Mouse (Mus musculus): ENCODE measurements around the gene Bptf.
"Not testable (repeated sequence)": the region's sequence is repeated elsewhere in the genome, so short reads cannot be mapped to it uniquely, and the experiment has no call there.

Bptf gene

DNA sequence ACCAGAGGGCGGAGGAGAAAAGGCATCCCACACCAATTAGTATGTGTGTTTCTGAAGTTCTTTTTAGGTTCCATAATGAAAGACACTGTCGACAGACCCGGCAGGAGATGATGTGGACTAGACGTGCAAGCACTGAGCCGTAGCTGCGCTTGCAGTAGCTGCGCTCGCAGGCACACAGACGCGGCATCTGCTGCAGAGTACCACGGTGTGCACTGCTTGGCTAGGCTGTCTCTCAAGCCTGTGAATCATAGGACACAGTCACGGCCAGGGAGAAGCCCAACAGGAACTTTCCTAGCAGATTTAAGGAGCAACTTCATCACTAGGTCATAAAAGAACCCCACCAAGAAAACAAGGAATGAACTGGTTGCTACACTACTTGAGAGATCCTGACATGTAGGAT is 14.1 kb downstream of the Bptf start:
- in situ Hi-C loops (cut with MboI, MseI), result no loop called here

DNA sequence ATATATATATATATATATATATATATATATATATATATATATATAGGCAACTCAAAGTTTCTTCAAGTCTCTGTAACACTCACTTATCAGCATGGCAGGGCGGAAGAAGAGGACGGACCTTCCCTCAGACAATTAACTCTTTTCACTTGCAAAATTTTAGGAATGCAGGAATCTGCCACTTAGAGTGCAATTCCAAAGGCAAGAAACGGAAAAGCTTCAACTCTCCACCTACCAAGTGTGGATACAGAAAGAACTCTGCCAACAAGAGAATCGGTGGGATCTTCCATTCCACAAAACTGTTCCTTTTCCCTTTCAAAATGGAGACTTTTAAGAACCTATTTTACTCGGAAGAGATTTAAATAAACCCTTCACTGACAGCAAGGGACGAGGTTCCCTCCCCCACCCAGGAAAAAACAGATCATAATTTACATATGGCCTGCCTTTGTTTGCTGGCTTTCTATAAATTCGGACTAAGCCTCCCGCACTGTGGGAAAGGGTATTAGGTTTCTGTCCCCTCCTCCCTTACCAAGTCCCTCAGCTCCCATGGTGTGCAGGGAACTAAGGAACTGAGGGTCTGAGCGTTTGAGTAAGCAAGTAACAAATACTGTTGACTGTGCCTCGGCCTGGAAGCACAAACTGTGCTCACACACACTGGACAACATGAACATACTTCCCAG is 17.9 kb downstream of the Bptf start:
- in situ Hi-C loops (cut with MboI, MseI), result no loop called here

DNA sequence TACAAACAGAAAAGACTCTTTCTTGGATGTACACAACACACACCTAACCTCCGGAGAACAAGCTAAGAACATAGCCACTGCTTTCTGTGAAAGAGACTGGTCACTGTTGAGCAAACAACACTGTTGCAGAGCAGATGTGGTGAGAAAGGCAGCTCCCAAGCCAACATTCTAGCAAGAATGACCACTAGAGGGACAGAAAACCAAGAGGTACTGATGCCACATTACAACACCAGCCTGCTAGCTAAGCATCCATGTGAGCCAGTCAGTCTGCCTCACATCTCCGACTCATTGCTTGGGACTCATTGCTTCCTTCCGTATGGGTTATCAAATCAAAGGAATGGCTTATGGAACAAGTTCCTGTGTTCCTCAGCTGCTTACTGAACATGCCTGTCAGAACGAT is 18.8 kb downstream of the Bptf start:
- in situ Hi-C loops (cut with MboI, MseI), result no loop called here

DNA sequence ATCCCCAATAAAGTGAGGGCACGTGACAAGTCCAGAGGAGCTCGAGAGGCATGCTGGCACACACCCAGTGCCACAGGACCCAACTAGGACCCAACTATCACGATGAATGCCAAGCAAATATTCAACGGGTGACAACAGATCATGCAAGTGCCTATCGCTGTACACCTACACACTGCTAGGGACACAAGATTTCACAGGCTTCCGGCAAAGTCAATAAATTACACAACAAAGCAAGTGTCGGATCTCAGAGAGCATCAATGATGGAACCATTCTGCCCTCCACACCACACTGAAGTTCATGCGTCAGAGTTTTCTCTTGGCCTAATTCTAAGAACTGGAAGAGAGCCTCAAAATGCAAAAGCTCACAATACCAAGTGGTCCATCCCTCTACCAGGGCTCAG is 22.3 kb downstream of the Bptf start:
- in situ Hi-C loops (cut with MboI, MseI), result no loop called here

DNA sequence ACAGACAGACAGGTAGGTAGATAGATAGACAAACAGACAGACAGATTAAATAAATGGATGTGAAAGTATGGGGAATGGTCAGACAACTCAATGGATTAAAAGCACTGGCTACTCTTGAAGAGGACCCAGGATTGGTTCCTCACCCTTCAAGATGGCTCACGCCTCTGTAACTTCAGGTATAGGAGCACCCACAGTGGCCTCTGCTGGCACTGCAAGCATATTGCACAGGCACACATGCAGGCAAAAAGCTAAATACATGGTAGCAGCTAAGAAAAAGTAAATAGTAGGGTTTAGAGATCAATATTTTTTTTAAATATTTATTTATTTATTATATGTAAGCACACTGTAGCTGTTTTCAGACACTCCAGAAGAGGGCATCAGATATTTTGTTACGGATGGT is 23.0 kb downstream of the Bptf start:
- in situ Hi-C loops (cut with MboI, MseI), result no loop called here

DNA sequence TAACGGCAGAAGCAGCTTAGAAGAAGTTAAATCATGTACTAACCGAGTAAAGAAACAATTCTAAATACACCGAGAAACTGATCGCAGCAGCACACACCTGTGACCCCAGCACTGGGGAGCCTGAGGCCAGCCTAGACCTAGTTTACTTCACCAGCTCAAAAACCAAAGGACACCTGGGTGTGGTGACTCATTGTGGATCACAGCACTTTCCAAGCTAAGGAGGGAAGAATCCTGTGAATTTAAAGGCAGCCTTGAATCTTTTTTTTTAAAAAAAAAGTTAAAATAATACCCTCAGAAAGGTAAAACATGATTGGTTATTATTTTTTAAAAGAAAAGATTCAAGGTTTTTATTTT is 24.2 kb downstream of the Bptf start:
- in situ Hi-C loops (cut with MboI, MseI), result no loop called here

DNA sequence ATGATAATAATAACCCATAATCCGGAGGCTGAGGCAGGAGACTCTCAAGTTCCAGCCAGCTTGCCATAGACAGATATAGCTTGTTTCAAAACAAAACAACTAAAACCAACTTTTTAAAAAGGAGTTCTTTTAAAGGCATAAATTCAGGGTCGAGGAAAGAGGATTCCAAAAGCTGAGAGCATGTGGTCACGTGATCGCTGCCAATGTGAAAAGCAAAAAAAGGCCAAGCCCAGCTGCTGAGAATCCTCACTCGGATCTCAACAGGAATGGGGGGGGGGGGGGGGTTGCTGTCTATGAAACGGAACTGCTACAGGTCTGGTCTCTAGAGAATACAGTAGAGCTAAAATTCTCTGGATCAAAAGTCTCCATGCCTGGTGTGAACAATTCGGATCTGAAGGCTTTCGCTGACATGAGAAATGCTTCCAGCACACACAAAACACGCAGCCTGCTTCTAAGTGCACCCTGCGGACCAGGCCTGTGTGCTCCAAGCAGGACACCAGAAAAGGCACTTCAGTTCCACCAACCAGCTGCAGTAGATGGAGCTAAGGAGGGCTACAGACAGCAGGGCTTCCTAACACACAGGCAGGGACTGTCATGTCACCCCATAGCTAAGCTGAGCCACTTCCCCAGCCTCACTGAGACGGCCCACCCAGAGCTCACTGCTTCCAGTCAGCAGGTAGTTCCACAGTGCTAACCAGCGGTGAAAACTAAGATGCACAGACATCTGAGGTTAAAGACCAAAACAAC is 24.8 kb downstream of the Bptf start:
- in situ Hi-C loops (cut with MboI, MseI), result no loop called here

DNA sequence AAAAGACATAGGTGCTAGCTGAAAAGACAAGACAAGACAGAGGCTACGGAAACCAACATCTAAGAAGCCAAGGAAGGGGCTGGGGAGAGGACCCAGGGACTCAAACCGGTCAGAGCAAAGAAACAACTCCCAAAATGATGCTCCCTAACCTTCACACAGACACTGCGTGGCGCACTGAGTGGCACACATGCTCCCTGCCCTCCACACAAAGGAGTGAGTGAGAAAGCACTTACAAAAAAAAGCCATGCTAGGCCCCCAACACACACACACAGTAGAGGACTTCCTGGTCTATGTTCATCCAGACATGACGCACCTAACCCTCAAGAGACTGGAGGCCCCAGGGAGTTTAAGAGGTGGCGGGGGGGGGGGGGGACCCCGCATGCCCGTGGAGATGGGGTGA is 25.5 kb downstream of the Bptf start:
- in situ Hi-C loops (cut with MboI, MseI), result no loop called here

DNA sequence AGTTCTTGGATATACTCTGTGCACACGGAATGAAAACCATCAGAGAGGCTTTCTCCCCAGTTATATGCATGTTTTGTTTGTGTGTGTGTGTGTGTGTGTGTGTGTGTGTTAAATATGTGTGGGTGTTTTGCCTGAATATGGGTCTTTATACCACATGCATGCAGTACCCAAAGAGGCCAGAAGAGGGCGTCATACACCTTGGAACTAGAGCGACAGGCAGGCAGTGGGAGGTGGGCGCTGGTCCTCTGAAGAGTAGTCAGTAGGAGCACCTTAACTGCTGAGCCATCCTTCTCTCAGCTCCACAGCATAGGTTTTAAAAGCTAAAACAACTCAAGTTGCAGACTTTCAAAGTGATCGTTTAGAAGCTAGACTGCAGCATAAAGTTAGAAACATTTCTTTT is 26.7 kb downstream of the Bptf start:
- in situ Hi-C loops (cut with MboI, MseI), result no loop called here

DNA sequence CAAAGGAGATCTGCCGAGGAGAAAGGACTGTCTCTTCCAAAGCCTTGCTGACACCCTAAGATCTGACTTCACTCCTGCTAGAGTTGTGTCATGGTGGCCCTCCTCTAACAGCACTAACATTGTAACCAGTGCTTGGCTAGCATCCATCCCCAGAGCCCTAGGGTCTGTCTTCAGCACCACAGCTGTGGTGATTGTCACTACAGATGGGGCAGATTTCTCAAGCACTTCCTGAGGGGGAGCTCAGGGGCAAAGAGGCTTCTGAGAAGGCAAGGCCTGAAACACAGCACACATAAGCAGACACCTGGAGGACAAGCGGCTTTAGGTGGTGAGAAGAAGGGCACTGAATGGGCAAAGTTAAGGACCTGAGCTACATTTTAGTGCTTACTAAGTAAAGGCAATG is 28.2 kb downstream of the Bptf start:
- in situ Hi-C loops (cut with MboI, MseI), result no loop called here

DNA sequence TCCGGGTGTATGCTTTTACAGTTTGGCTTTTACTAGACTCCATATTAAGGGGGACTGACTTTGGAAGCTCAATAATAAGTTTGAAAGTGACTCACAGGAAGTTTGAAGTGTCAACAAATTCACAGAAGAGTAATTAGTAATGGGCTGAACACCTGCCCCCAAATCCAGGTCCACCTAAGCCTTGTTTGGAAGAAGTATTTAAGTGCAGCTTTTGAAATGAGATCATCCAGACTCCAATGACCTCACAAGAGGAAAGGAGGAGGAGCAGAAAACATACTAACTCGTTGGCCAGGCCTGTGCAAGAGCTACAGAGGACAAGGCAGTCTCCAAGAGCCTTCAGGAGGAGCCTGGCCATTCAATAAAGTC is 28.7 kb downstream of the Bptf start:
- in situ Hi-C loops (cut with MboI, MseI), result no loop called here

DNA sequence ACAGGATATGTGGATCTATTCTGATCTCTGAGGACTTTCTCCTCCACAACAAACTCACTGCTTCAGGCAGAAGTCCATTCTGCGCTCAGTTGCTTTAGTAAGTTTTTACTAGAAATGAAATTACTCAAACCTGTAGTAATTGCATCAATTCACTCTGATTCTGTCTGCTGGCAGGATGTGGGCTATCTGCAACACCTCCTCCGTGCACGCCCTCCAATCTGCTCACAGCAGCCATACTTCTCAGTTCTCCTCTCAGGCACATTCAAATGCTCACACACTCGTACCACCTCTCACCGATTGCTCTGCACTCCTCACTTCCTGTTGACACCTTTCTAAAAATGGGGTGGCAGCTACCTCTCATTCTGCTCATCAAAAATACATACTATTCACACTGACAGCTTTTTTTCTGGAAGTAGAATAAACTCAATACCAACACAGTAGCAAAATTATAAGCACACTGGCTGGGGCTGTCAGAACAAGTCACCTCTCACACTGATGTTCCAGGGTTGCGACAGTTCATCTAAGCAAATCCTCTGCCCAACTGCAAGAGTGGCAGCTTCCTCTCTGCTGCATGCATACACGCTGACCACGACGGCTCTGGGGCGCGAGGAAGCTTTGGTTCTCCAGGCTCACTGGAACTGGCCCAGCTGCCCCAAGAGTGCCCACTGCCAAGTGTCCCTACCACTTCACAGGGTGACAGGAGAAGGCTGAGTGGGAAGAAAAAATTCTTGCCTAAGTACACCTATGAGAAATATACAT is 29.3 kb downstream of the Bptf start:
- in situ Hi-C loops (cut with MboI, MseI), result no loop called here

DNA sequence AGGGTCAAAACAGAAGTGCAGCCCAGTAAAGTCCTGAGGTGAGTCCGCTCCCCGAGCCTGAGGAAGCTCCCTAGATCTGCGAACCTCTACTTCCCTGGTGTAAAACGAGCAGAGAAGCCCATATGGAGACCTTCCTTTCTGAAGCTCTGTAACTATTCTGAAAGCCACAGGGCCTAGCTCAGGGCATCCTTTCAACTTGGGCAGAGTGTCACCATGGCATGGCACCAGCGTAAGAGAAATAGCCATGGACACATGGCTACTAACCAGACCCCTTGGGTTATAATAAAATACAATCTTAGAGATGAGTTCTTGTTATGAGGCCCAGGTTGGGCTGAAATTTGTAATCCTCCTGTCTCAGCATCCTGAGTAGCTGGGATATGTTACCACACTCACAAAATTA is 35.0 kb downstream of the Bptf start:
- in situ Hi-C loops (cut with MboI, MseI), result no loop called here

DNA sequence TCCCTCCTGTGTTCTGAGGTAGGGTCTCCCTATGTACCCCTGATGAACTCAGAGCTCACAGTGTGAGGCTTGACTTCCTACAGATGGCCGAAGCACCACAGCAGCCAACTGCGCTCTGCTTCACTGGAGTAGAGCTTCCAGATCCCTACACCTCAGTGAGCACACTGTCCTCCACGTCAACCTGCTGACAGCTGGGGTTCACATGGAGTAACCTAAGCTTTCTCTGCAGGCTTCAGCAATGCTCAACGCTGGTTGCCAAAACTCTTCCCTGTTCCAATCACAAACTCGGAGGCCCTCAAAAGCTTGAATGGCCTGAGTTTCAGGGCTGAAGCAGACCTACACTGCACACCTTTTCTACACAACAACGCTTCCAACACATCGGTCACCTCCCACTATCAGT is 38.1 kb downstream of the Bptf start:
- in situ Hi-C loops (cut with MboI, MseI), result no loop called here

DNA sequence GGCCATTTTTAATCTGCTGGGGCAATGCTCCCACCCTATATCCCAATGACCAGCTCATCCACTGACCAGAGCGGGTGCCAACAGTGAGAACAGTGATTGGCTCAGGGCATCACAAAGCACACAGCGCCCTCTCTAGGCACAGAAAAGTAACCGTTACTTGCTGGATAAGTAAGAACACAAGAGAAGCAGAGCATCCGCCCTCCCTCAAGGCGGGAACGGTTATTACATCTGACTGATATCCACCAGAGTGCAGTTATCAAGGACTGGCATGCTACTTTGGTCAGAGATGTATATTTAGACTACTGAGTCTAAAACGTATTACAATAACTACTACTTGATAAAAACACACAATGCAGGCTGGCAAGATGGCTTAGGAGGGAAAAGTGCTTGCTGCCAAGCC is 39.3 kb downstream of the Bptf start:
- in situ Hi-C loops (cut with MboI, MseI), result no loop called here

DNA sequence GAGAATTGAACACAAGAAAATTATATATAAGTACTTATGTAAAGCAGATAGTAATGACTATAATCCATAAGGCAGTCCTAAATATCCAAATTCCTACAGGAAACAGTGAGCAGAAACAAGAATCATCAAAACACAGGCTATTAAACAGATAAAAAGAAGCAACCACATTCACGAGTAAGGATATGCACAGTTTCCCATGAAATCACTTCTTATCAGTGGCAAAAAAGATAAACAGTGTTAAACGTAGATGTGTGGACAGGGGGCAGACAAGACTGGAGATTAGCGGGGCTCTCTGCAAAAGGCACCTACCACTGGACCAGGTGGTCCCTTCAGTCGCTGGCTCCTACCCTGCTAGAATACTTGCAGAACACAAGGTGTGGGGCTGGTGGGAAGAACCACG is 46.1 kb downstream of the Bptf start:
- in situ Hi-C loops (cut with MboI, MseI), result no loop called here

DNA sequence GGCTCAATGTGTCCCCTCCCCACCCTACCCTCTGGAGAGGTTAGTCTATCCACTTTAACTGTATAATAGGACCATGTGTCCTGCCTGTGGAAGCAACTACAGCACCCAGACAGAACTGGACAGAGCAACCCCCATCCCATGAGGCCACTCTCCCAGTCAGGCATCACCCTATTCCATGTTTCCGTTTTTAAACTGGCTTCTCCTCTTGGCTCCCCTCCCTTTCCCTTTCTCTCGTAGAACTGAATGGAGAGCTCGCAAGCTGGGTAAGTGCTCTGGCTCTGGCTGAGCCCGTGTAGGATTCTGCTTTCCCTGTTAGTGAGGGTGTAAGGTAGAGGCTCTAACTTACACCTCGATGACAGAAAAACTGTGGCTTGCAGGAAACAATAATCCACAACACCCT is 48.4 kb downstream of the Bptf start:
- in situ Hi-C loops (cut with MboI, MseI), result no loop called here

DNA sequence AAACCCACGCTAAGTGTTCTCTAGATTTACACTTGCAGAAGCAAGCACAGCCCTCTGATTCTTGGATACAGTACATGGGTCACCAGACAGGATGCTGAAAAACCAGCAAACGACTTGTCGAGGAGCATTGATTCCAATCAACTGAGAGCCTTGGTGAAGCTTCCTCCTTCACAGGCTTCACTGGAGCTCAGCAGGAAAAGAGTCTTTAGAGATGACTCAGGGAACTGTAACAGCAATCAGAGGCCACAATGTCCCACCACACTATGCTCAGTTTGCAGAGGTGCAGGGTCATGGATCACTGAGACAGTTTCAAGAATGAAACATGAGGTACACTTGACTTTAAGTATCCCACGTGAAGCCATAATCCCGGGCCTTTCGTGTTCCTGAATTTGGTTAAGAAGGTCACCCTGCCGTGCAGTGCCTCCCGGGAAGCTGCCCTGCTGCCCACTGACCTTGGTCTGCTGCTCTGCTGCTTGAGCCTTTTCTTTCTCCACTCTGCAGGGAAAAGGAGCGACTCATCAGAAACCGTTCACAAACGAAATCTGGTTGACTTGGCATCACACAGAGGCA is 66.6 kb downstream of the Bptf start:
- in situ Hi-C loops (cut with MboI, MseI), result no loop called here

DNA sequence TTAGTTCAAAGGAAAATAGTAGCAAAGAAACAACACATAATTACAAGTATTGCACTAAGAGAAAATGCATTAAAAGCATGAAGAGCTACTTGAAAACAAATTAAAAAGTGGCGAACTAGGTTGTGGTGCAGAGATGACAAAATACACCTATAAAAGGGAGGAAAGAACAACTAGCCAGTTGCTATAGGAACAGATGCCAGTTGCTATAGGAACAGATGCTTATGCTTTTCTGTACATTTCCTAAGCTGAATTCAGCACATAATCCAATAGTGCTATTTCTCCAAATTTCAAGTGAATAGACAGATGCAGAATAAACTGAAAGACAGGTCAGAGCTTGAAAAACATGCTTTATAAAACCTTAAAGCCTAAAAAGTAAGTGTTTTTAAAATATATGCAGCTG is 67.3 kb downstream of the Bptf start:
- in situ Hi-C loops (cut with MboI, MseI), result no loop called here

DNA sequence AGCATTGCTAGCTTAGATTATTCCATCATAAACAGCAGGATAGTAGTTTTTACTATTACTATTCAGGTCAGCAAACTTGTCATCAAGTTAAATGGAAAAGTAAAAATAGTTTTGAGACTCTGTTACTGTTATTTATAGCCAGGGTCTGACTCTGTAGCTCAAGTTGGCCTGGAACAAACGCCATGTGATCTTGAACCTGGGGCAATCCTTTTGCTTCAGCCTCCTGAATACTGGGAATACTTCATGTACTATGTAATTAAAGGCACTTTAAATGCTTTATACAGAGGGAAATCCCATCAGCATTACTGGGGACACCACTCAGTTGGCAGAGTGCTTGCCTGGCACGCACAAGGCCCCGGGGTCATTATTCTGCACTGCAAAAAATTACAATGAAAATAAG is 68.9 kb downstream of the Bptf start:
- in situ Hi-C loops (cut with MboI, MseI), result no loop called here

DNA sequence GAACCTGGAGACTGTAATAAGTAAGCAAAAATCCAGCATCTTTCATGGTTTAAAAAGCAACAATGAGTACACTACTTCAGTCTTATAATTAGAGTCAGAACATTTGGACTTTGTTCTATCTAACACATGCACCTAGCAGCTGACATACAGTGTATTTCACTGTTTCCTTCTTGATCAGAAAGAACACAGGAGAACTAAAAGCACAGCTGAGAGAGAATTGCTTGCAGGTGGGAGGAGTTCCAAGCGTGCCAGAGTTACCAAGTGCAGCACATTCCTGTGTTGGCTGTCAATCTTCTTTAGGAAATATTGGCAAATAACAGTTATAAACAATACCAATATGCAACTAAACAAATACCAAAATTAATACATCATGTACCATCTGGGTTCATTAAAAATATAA is 71.0 kb downstream of the Bptf start:
- in situ Hi-C loops (cut with MboI, MseI), result no loop called here

DNA sequence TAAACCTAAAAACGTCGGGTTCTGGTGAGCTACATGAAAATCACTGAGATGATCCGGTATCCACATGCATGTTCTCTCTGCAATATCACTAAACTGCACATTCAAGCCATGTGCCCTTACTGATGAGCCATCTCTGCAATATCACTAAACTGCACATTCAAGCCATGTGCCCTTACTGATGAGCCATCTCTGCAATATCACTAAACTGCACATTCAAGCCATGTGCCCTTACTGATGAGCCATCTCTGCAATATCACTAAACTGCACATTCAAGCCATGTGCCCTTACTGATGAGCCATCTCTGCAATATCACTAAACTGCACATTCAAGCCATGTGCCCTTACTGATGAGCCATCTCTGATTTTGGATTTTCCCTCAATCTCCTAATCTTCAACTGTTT is 72.3 kb downstream of the Bptf start:
- in situ Hi-C loops (cut with MboI, MseI), result not testable (repeated sequence)

DNA sequence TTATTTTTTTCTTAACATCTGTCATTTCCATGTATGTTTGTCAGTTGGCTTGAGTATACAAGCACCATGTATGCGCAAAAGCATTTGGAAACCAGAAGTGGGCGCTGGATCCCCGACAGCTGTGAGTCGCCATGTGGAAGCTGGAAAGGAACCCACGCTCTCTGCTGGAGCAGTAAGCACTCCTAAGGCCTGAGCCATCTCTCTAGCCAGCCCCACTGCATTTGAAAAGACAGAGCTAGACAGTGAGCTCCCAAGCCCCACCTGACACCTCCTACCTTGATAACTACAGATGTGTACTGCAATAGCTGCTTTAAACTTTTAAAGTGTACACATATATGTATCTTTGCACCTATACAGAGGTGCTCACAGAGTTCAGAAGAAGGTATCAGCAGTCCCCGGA is 74.5 kb downstream of the Bptf start:
- in situ Hi-C loops (cut with MboI, MseI), result no loop called here

Data from regulatory T cell (primary cell).